Mouse (Mus musculus): Measurements from ENCODE around the gene Sema3c.

- TF ChIP-seq POLR2A (IDR thresholded peaks at IDR 0.05; ENCODE audit: extremely low read depth, insufficient read depth, low read length) (no peak), CTCF (IDR thresholded peaks at IDR 0.05; ENCODE audit: low read depth, low read length) (no peak)
Measured at GRCm38 (mm10) chr5:17707086-17707485, 133.0 kb downstream of the Sema3c start.
